Mouse (Mus musculus) liver, adult 2 months (tissue): ENCODE measurements at regions not wholly inside any gene's neighbourhood (a gene's known extent, or its start where the extent isn't known, plus 50 kb on each side); places are given as distances from the start of the nearest gene placed in this dataset.

Source experiments
- CTCF ChIP-seq: fragments of 200-500 bp; IDR thresholded peaks from 2 replicates; pipeline ENCODE4 v1.5.1; 2011; ENCODE audit warnings: low read depth, low read length, control low read depth
- POLR2A ChIP-seq: fragments of 200-500 bp; IDR thresholded peaks from 2 replicates; pipeline ENCODE4 v1.6.1; 2011; ENCODE audit warnings: low read length, control low read depth; ENCODE audit not compliant: insufficient read depth; ENCODE audit errors: extremely low read depth

DNA sequence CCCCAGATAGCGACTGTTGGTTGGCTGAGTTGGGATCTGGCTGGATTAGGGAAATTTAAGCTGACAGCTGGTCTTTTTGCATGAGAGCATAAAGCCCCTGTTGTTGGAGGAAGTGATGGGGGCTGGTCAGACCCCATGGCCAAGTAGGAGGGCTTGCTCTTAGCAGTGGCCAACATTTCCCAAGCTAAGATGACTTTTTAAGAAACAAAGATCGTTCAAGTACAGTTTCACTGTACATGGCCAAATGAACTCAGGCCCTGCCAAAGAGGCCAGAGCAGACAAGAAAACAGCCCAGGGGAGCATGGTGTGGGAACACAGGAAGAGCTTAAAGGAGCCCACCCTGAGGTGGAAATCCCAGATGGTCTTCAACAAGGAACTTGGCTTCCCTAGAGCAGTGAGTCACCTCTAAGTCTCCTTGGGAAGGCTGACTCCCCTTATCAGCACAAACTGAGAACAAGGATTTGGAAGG, 128.0 kb upstream of the Ankrd55 start:
- TF ChIP-seq POLR2A (no peak), CTCF (no peak)
